Mouse (Mus musculus): ENCODE measurements around the gene Hist1h3i. TPM values are rescaled to one million over a fixed set of nuclear protein-coding genes. Genes with fewer than 3 reads are reported as not detected.
A peak's percentile ranks its signal among the peaks of the same experiment; 100 is the strongest.
"Not testable (repeated sequence)": the region's sequence is repeated elsewhere in the genome, so short reads cannot be mapped to it uniquely, and the experiment has no call there.

Hist1h3i gene
- polyA plus RNA-seq, 1 experiment from 2014 or later: 270 TPM

DNA sequence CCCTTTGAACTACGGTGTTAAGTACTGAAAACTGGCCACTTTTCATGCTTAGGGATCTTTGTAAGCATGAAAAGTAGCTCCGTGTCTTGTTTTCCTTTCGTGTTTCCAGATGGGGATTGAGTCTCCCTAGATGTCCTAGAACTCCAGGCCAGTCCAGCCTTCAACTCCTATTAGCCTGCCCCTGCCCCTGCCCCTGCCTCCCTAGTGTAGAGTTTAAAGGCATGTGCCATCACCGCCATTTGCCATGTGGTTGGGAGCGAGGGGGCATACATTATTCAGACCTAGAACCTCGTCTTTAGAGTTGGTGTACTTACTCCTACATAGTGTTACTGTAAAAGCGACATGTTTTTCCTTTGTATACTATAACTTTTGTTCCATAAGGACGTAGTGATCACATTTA is 27.9 kb upstream of the Hist1h3i start:
- not testable (repeated sequence) for H3K4me1 ChIP-seq (ENCODE audit: control insufficient read depth, insufficient read depth, low read length); H3K27me3 ChIP-seq (ENCODE audit: control insufficient read depth, insufficient read depth, low read length); H3K9me3 ChIP-seq (replicated peaks; ENCODE audit: control insufficient read depth, low read length); H3K27ac ChIP-seq (replicated peaks; ENCODE audit: low read depth, low read length); H3K9ac ChIP-seq (replicated peaks; ENCODE audit: low read length); H3K4me3 ChIP-seq (ENCODE audit: low read depth, low read length); DNase-seq (ENCODE audit: low spot score); H3K4me2 ChIP-seq (ENCODE audit: low read depth, low read length); H3K36me3 ChIP-seq (replicated peaks; ENCODE audit: control insufficient read depth, insufficient read depth, low read depth, low read length)
- no CpG with 5 or more reads among the region's 8 CpGs for WGBS
- ATAC-seq (replicated peaks; ENCODE audit: insufficient number of reproducible peaks, low FRiP score, low TSS enrichment, low read depth): peak; percentile 21; the same call in 1 of the 2 replicates

DNA sequence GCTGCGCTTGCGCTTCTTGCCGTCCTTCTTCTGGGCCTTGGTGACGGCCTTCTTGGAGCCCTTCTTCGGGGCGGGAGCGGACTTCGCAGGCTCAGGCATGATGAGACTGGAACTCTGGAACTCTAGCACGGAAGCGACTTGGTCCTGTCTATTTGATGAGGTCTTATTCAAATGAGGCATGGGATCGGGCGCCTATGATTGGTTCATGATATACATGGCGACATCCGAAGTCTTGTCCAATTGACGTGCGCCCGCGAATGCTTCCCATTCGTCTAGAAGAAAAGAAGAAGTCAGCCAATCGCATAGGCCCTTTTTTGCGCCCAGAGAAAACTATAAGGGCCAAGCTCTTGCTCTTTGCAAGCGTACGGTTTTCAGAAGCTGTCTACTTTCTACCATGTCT is 26.9 kb upstream of the Hist1h3i start, which contains the start of the genes Hist1h2bq and Hist1h2ao:
Gene Hist1h2bq, minus strand, starts transcription at position 125 of the 400 bp plus-strand sequence.
Gene Hist1h2ao, plus strand, starts transcription at position 393 of the 400 bp plus-strand sequence.
- H3K4me3 ChIP-seq (ENCODE audit: low read depth, low read length); H3K27ac ChIP-seq (replicated peaks; ENCODE audit: low read depth, low read length); H3K27me3 ChIP-seq (ENCODE audit: control insufficient read depth, insufficient read depth, low read length); H3K4me1 ChIP-seq (ENCODE audit: control insufficient read depth, insufficient read depth, low read length); H3K9me3 ChIP-seq (replicated peaks; ENCODE audit: control insufficient read depth, low read length); H3K9ac ChIP-seq (replicated peaks; ENCODE audit: low read length); DNase-seq (ENCODE audit: low spot score); H3K4me2 ChIP-seq (ENCODE audit: low read depth, low read length); H3K36me3 ChIP-seq (replicated peaks; ENCODE audit: control insufficient read depth, insufficient read depth, low read depth, low read length): not testable (repeated sequence)
- peak; percentile 97 for ATAC-seq (replicated peaks; ENCODE audit: insufficient number of reproducible peaks, low FRiP score, low TSS enrichment, low read depth)
- WGBS: no CpG with 5 or more reads among the region's 23 CpGs

DNA sequence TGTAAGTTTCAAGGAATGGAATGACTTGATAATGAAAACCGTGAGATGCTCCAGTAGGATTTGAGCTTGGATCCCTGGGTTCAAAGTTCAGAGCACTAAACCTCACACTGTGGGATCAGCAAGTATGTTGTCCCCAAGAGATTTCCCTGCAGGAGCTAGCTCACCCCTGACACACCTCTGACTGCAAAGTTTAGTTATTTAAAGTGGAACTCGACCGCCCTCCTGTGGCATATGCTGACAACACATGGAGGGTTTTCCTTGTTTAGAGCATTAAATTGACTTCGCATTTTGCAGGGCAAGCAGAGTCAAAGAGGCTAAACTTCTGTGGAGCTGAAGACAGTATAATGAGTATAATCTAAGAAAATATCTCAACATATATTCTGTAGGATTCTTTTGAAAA is 19.9 kb upstream of the Hist1h3i start:
- H3K4me2 ChIP-seq (ENCODE audit: low read depth, low read length); H3K9me3 ChIP-seq (replicated peaks; ENCODE audit: control insufficient read depth, low read length); H3K4me1 ChIP-seq (ENCODE audit: control insufficient read depth, insufficient read depth, low read length); H3K27ac ChIP-seq (replicated peaks; ENCODE audit: low read depth, low read length); H3K27me3 ChIP-seq (ENCODE audit: control insufficient read depth, insufficient read depth, low read length); DNase-seq (ENCODE audit: low spot score); H3K4me3 ChIP-seq (ENCODE audit: low read depth, low read length); H3K36me3 ChIP-seq (replicated peaks; ENCODE audit: control insufficient read depth, insufficient read depth, low read depth, low read length); H3K9ac ChIP-seq (replicated peaks; ENCODE audit: low read length): not testable (repeated sequence)
- WGBS: no CpG with 5 or more reads among the region's 4 CpGs
- peak; percentile 69 for ATAC-seq (replicated peaks; ENCODE audit: insufficient number of reproducible peaks, low FRiP score, low TSS enrichment, low read depth)

DNA sequence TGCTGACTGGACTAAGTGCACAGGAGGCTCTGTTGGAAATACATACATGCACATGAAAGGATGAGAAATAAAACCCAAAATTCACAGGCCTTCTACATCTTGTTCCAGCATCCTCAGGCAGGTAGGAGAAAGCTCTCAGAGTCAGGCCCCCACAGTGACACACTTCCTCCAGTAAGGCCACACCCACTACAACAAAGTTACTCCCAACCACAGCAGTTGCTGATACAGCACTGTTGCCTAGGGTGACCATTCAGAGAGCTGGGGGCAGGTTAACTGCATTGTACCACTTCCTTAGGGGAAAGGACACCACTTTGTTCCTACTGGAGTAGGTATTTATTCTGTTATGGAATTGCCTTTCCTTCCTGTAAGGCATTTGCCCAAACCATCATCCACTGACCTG is 14.0 kb upstream of the Hist1h3i start:
- not testable (repeated sequence) for H3K36me3 ChIP-seq (replicated peaks; ENCODE audit: control insufficient read depth, insufficient read depth, low read depth, low read length); H3K4me2 ChIP-seq (ENCODE audit: low read depth, low read length); H3K9me3 ChIP-seq (replicated peaks; ENCODE audit: control insufficient read depth, low read length); ATAC-seq (replicated peaks; ENCODE audit: insufficient number of reproducible peaks, low FRiP score, low TSS enrichment, low read depth); H3K27me3 ChIP-seq (ENCODE audit: control insufficient read depth, insufficient read depth, low read length); H3K4me1 ChIP-seq (ENCODE audit: control insufficient read depth, insufficient read depth, low read length); H3K9ac ChIP-seq (replicated peaks; ENCODE audit: low read length); DNase-seq (ENCODE audit: low spot score); H3K4me3 ChIP-seq (ENCODE audit: low read depth, low read length); H3K27ac ChIP-seq (replicated peaks; ENCODE audit: low read depth, low read length)

DNA sequence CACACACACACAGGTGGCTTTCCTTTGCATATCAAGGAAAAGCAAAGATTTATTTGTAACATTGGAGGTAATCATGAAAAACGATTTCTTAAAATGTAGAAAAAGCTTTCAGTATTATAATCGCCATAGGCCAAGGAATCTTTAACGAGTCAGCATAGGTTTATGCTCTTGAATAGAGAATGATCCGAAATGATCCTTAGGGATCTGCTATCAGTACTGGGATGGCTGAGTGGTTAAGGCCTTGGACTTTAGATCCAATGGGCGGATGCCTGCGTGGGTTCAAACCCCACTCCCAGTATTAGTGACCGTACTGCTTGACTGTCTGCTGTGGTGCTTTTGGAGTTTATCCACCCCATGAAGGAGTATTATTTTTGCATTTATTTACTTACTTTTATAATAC is 12.4 kb upstream of the Hist1h3i start:
- Histone ChIP-seq H3K27me3 (ENCODE audit: control insufficient read depth, insufficient read depth, low read length) (no peaks in the 10 kb centered on the region), H3K9me3 (replicated peaks; ENCODE audit: control insufficient read depth, low read length) (no peaks in the 10 kb centered on the region), H3K4me3 (ENCODE audit: low read depth, low read length) (no peak overlapping the region), H3K27ac (replicated peaks; ENCODE audit: low read depth, low read length) (no peak overlapping the region), H3K36me3 (replicated peaks; ENCODE audit: control insufficient read depth, insufficient read depth, low read depth, low read length) (no peaks in the 10 kb centered on the region), H3K4me2 (ENCODE audit: low read depth, low read length) (no peak overlapping the region), H3K9ac (replicated peaks; ENCODE audit: low read length) (no peak overlapping the region), H3K4me1 (ENCODE audit: control insufficient read depth, insufficient read depth, low read length) (no peaks in the 10 kb centered on the region)
- ATAC-seq (replicated peaks; ENCODE audit: insufficient number of reproducible peaks, low FRiP score, low TSS enrichment, low read depth): no peak
- no peak for DNase-seq (ENCODE audit: low spot score)
- 94% methylated on average over 7 of the region's 7 CpGs for WGBS

DNA sequence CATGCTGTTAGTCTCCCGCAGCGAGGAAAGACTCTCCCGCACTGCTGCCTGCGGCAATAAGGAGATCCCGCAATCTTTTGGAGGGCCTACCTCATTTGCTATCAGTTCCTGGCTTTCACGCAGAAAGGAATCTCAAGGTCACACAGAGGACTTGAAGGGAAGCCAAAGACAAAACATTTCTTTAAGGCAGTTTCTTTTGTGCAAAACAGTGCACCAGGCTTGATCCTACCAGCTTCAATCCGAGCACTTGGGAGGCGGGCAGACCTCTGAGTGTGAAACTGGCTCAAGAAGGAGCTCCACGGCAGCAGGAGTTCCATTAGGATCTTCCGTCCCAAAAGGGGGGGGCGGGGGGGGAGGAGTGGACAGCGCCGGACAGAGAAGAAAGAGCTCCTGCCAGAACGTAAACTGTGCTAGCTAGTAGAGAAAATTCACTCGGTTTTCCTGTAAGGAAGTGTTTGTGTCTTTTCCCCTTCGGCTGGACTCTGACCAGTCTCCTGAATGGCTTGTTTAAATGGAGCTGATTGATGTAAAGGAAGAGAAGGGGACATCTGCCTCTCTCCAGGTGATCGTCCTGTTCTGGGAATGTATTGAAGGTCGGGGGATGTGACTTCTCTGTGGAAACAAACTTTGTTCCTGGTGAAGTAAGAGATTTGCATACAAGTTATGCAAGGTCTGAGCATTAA is 7.6 kb upstream of the Hist1h3i start:
- ATAC-seq (replicated peaks; ENCODE audit: insufficient number of reproducible peaks, low FRiP score, low TSS enrichment, low read depth): no peak
- no peaks in the 10 kb centered on the region for H3K27me3 ChIP-seq (ENCODE audit: control insufficient read depth, insufficient read depth, low read length)
- no peak overlapping the region for H3K4me3 ChIP-seq (ENCODE audit: low read depth, low read length)
- no peaks in the 10 kb centered on the region for H3K9me3 ChIP-seq (replicated peaks; ENCODE audit: control insufficient read depth, low read length)
- H3K36me3 ChIP-seq (replicated peaks; ENCODE audit: control insufficient read depth, insufficient read depth, low read depth, low read length): no peaks in the 10 kb centered on the region
- WGBS: 8% methylated on average over 17 of the region's 18 CpGs
- no peaks in the 10 kb centered on the region for H3K4me1 ChIP-seq (ENCODE audit: control insufficient read depth, insufficient read depth, low read length)
- H3K9ac ChIP-seq (replicated peaks; ENCODE audit: low read length): peak overlapping the region; percentile 2
- DNase-seq (ENCODE audit: low spot score): peak; percentile 26
- peak overlapping the region; percentile 10 for H3K4me2 ChIP-seq (ENCODE audit: low read depth, low read length)
- H3K27ac ChIP-seq (replicated peaks; ENCODE audit: low read depth, low read length): peak overlapping the region; percentile 31

DNA sequence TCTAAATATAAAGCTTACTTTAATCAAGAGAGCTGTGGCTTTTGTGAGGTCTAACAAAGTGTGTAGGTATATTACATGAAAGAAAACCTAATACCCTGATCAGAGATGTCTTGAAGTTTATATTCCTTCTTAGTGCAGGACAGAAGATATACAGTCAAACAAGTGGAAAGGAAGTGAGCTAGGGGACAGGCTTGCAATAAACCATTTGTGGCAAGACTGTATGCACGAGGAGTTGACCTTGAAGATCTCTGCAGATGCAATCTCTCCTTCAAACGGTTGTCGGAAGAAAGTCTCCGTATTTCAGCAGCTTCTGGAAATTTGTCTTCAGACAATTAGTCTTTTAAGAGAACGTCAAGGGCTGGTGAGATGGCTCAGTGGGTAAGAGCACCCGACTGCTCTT is 6.8 kb upstream of the Hist1h3i start:
- Histone ChIP-seq H3K27ac (replicated peaks; ENCODE audit: low read depth, low read length) (no peak overlapping the region), H3K9ac (replicated peaks; ENCODE audit: low read length) (no peak overlapping the region), H3K36me3 (replicated peaks; ENCODE audit: control insufficient read depth, insufficient read depth, low read depth, low read length) (no peaks in the 10 kb centered on the region), H3K27me3 (ENCODE audit: control insufficient read depth, insufficient read depth, low read length) (no peaks in the 10 kb centered on the region), H3K4me1 (ENCODE audit: control insufficient read depth, insufficient read depth, low read length) (no peaks in the 10 kb centered on the region), H3K9me3 (replicated peaks; ENCODE audit: control insufficient read depth, low read length) (no peaks in the 10 kb centered on the region), H3K4me2 (ENCODE audit: low read depth, low read length) (no peak overlapping the region), H3K4me3 (ENCODE audit: low read depth, low read length) (no peak overlapping the region)
- DNase-seq (ENCODE audit: low spot score): no peak
- no peak for ATAC-seq (replicated peaks; ENCODE audit: insufficient number of reproducible peaks, low FRiP score, low TSS enrichment, low read depth)
- WGBS: 65% methylated on average over 6 of the region's 6 CpGs

DNA sequence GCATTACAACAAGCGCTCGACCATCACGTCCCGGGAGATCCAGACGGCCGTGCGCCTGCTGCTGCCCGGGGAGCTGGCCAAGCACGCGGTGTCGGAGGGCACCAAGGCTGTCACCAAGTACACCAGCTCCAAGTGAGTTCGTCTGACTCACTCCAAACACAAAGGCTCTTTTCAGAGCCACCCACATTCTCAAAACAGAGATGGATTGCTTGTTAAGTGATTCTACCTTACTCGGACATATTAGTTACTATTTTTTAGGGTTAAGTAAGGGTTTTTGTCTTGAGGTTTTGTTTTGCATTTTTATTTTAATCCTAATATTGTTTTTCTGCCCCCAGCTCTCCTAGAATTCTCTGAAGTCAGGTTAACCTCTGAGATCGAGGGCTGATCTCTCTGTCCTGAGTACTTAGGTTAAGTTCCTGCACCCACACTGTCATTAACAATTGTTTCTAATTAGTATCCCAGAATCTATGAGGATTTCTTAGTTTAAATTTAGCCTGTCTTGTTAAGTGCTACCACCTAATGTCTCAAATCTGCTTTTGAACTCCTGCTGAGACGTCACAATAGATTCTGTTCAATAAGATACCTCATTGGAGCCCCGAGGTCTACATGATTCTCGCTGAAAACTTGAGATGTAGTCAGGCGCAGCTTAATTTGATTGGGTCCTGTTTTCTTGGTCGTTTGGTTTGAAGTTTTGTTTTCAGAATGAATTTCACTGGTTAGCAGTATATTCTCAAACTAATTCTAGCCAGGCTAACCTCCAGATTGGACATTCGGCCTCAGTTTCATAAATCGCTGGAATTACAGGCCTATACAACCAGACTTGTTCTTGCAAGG is 4.8 kb upstream of the Hist1h3i start:
- 16% methylated on average over 13 of the region's 21 CpGs for WGBS
- Histone ChIP-seq H3K27ac (replicated peaks; ENCODE audit: low read depth, low read length) (peak overlapping the region; percentile 85), H3K9ac (replicated peaks; ENCODE audit: low read length) (peak overlapping the region; percentile 55), H3K9me3 (replicated peaks; ENCODE audit: control insufficient read depth, low read length) (no peaks in the 10 kb centered on the region), H3K4me1 (ENCODE audit: control insufficient read depth, insufficient read depth, low read length) (no peaks in the 10 kb centered on the region), H3K36me3 (replicated peaks; ENCODE audit: control insufficient read depth, insufficient read depth, low read depth, low read length) (no peaks in the 10 kb centered on the region), H3K27me3 (ENCODE audit: control insufficient read depth, insufficient read depth, low read length) (no peaks in the 10 kb centered on the region), H3K4me3 (ENCODE audit: low read depth, low read length) (peak overlapping the region; percentile 21), H3K4me2 (ENCODE audit: low read depth, low read length) (peak overlapping the region; percentile 28)
- DNase-seq (ENCODE audit: low spot score) (peak; percentile 64), ATAC-seq (replicated peaks; ENCODE audit: insufficient number of reproducible peaks, low FRiP score, low TSS enrichment, low read depth) (no peak)
